Comparison of ENCODE assay signal across 15 mouse cellular contexts in genomic region chr1:135645459-135646195, GRCm38 (mm10). TPM values are rescaled to one million over a fixed set of nuclear protein-coding genes. Genes with fewer than 3 reads are reported as not detected.
DNase-seq lines count a peak whose midpoint lies in the region; ATAC-seq lines count a peak whose summit lies in the region.
"Had no signal": no experiment of that assay in that cellular context is flagged by ENCODE, and none has a peak within 500 bp of the region (broad histone marks: within the 10 kb centered on the region; RNA-seq: fewer than 3 reads in every experiment).

No protein-coding gene starts in this region.

- H3K4me1 ChIP-seq in heart, embryonic 12.5 days (replicated peaks): peaks cover 21% of the 10 kb centered on the region
- peaks cover 7% of the 10 kb centered on the region for H3K4me1 ChIP-seq in heart, embryonic 11.5 days (ENCODE audit: control insufficient read depth, insufficient read depth, low read length)
- H3K4me1 ChIP-seq in hindbrain, embryonic 10.5 days (replicated peaks): peaks cover 15% of the 10 kb centered on the region
- H3K4me1 ChIP-seq in midbrain, embryonic 13.5 days (replicated peaks): peaks cover 17% of the 10 kb centered on the region
- H3K4me1 ChIP-seq: liver, embryonic 12.5 days had no signal

- no peak overlapping the region for H3K4me3 ChIP-seq in heart, embryonic 12.5 days
- no peak overlapping the region for H3K4me3 ChIP-seq in heart, embryonic 11.5 days (ENCODE audit: low read depth, low read length)
- no peak overlapping the region for H3K4me3 ChIP-seq in hindbrain, embryonic 10.5 days
- H3K4me3 ChIP-seq in midbrain, embryonic 13.5 days (replicated peaks): no peak overlapping the region
- H3K4me3 ChIP-seq: layer of hippocampus, adult 2 months; liver, embryonic 12.5 days had no signal

- no peak overlapping the region for H3K27ac ChIP-seq in heart, embryonic 12.5 days (ENCODE audit: poor library complexity, severe bottlenecking)
- H3K27ac ChIP-seq in heart, embryonic 11.5 days (ENCODE audit: low read depth, low read length): no peak overlapping the region
- H3K27ac ChIP-seq in hindbrain, embryonic 10.5 days: peak overlapping the region; percentile 13
- H3K27ac ChIP-seq in midbrain, embryonic 13.5 days: peak overlapping the region; percentile 80
- H3K27ac ChIP-seq: layer of hippocampus, adult 2 months; liver, embryonic 12.5 days had no signal

- peak; percentile 29; the same call in 1 of the 2 replicates for ATAC-seq in heart, embryonic 12.5 days (ENCODE audit: insufficient number of reproducible peaks, low FRiP score)
- ATAC-seq in heart, embryonic 11.5 days (replicated peaks; ENCODE audit: insufficient number of reproducible peaks, low FRiP score, low TSS enrichment): no peak
- ATAC-seq in midbrain, embryonic 13.5 days: peak; percentile 95
- ATAC-seq: liver, embryonic 12.5 days had no signal

- no peak overlapping the region for H3K4me2 ChIP-seq in heart, embryonic 12.5 days
- no peak overlapping the region for H3K4me2 ChIP-seq in heart, embryonic 11.5 days
- H3K4me2 ChIP-seq in midbrain, embryonic 13.5 days (replicated peaks): no peak overlapping the region
- H3K4me2 ChIP-seq: liver, embryonic 12.5 days had no signal

- H3K36me3 ChIP-seq in heart, embryonic 12.5 days: no peaks in the 10 kb centered on the region
- no peaks in the 10 kb centered on the region for H3K36me3 ChIP-seq in heart, embryonic 11.5 days (ENCODE audit: control insufficient read depth, insufficient read depth, low read length)
- no peaks in the 10 kb centered on the region for H3K36me3 ChIP-seq in hindbrain, embryonic 10.5 days
- H3K36me3 ChIP-seq in midbrain, embryonic 13.5 days: no peaks in the 10 kb centered on the region
- H3K36me3 ChIP-seq: liver, embryonic 12.5 days had no signal

- 57% methylated on average over 8 of the region's 8 CpGs for WGBS in heart, embryonic 12.5 days
- WGBS in heart, embryonic 11.5 days (ENCODE audit: insufficient replicate concordance): 58% methylated on average over 8 of the region's 8 CpGs
- WGBS in hindbrain, embryonic 10.5 days: 63% methylated on average over 8 of the region's 8 CpGs
- WGBS in midbrain, embryonic 13.5 days: 44% methylated on average over 8 of the region's 8 CpGs

- H3K27me3 ChIP-seq in heart, embryonic 12.5 days (replicated peaks): no peaks in the 10 kb centered on the region
- no peaks in the 10 kb centered on the region for H3K27me3 ChIP-seq in heart, embryonic 11.5 days (ENCODE audit: control insufficient read depth, insufficient read depth, low read length)
- no peaks in the 10 kb centered on the region for H3K27me3 ChIP-seq in hindbrain, embryonic 10.5 days (ENCODE audit: insufficient read depth, poor library complexity, severe bottlenecking)
- no peaks in the 10 kb centered on the region for H3K27me3 ChIP-seq in midbrain, embryonic 13.5 days
- H3K27me3 ChIP-seq: liver, embryonic 12.5 days had no signal

- no peak for DNase-seq in hindbrain, embryonic 10.5 days (ENCODE audit: low spot score)
- no peak for DNase-seq in layer of hippocampus, adult 18-20 months (ENCODE audit: low spot score in 2 of 2)
- DNase-seq in gastrocnemius, adult 8-10 months (ENCODE audit: low spot score in 2 of 2): no peak
- DNase-seq in adipocyte (ENCODE audit: low spot score): no peak
- no peak for DNase-seq in thymus, postnatal 14 days
- DNase-seq: adrenal gland, postnatal 36 days; cerebellum, adult 11-12 months; kidney, adult 11 months; lung, postnatal 10 days; spleen, adult 18-20 months had no signal

- H3K9me3 ChIP-seq in heart, embryonic 12.5 days (replicated peaks): no peaks in the 10 kb centered on the region
- no peaks in the 10 kb centered on the region for H3K9me3 ChIP-seq in heart, embryonic 11.5 days (replicated peaks; ENCODE audit: control insufficient read depth, low read length)
- H3K9me3 ChIP-seq in hindbrain, embryonic 10.5 days: no peaks in the 10 kb centered on the region
- no peaks in the 10 kb centered on the region for H3K9me3 ChIP-seq in midbrain, embryonic 13.5 days
- H3K9me3 ChIP-seq: liver, embryonic 12.5 days had no signal

- no peak overlapping the region for H3K9ac ChIP-seq in heart, embryonic 12.5 days
- no peak overlapping the region for H3K9ac ChIP-seq in heart, embryonic 11.5 days (ENCODE audit: low read depth, low read length)
- H3K9ac ChIP-seq in midbrain, embryonic 13.5 days (replicated peaks): peak overlapping the region; percentile 44; the same call in 1 of the 2 replicates
- H3K9ac ChIP-seq: liver, embryonic 12.5 days had no signal

RNA-seq across cellular contexts. Expression of gene Nav1, which starts 38.5 kb away (rescaled TPM):
- polyA plus RNA-seq in heart, embryonic 12.5 days (2016; fragmentation: Nextera tagmentation; extraction: Ambion mirVana): 38.9 and 45.1 TPM in 2 replicates
- polyA plus RNA-seq in heart, embryonic 11.5 days (2014; fragmentation: Nextera tagmentation; extraction: Ambion mirVana): 25.2 and 30.8 TPM in 2 replicates
- 16.1 and 19.3 TPM in 2 replicates for polyA plus RNA-seq in hindbrain, embryonic 10.5 days (2016; fragmentation: Nextera tagmentation; extraction: Ambion mirVana)
- polyA plus RNA-seq in midbrain, embryonic 13.5 days (2015; fragmentation: Nextera tagmentation; extraction: Ambion mirVana): 38.0 and 38.1 TPM in 2 replicates
- 10 to 100 TPM; 50.5 to 56.8 TPM for total RNA-seq in layer of hippocampus, adult 18-20 months (2021)
- total RNA-seq in gastrocnemius, adult 8-10 months (2022): 1 to 10 TPM; 4.3 to 8.4 (median 6.8) TPM

Comparison
In these comparisons a context has a peak if more than half of its experiments do, and no peak if none do; other contexts are left out.
1. H3K27ac ChIP-seq: peak in hindbrain, embryonic 10.5 days (single experiment) and midbrain, embryonic 13.5 days (single experiment); none in heart, embryonic 12.5 days (single experiment) and heart, embryonic 11.5 days (single experiment).